Mouse (Mus musculus): ENCODE measurements around the gene Dync1i1. TPM values are rescaled to one million over a fixed set of nuclear protein-coding genes. Genes with fewer than 3 reads are reported as not detected.

Dync1i1 gene
- total and polyA plus RNA-seq, 2 experiments from 2014 or later: 0.96 to 2.2 TPM

DNA sequence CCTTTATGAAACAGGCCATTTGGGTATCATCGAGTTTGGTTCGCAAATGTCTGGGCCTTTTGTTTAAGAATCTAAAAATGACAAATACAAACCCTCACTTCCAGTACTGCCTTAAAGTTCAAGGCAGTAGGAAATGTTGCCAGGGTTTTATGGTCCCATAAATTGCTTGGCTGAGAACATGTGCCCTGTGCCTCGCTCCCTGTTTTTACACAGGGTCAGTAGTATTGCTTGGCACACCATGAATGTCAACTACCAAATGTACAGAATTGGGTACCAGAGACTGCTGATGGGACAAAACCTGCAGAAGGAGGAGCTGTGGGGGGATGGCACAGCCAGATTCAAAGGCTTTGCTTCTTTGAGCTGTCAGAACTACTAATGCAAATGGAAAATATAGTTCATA lies 100.0 kb downstream of the Dync1i1 start:
- H3K27ac ChIP-seq (ENCODE audit: low read depth): no peak overlapping the region
- ATAC-seq (ENCODE audit: insufficient read depth, low read depth) (no peak), DNase-seq (ENCODE audit: low spot score) (no peak)
- no peak overlapping the region for H3K4me2 ChIP-seq (ENCODE audit: low read depth, low read length)
- H3K4me1 ChIP-seq (ENCODE audit: control insufficient read depth, insufficient read depth): no peaks in the 10 kb centered on the region
- no peak overlapping the region for H3K9ac ChIP-seq (replicated peaks; ENCODE audit: low read depth, low read length)
- TF ChIP-seq CTCF (IDR thresholded peaks at IDR 0.05; ENCODE audit: low read depth): no peak
- no peak for TF ChIP-seq EP300 (IDR thresholded peaks at IDR 0.05; ENCODE audit: low read depth)
- H3K36me3 ChIP-seq (replicated peaks; ENCODE audit: control insufficient read depth, insufficient read depth, low read length): no peaks in the 10 kb centered on the region
- no peak overlapping the region for H3K4me3 ChIP-seq (ENCODE audit: low read depth, low read length)
- no peaks in the 10 kb centered on the region for H3K27me3 ChIP-seq (ENCODE audit: control insufficient read depth, insufficient read depth, low read length)
- H3K9me3 ChIP-seq (replicated peaks; ENCODE audit: control insufficient read depth, low read length): no peaks in the 10 kb centered on the region
- WGBS: 89% methylated on average over 3 of the region's 3 CpGs

GRCm38 (mm10) chr6:5827064-5827463 lies 101.6 kb downstream of the Dync1i1 start:
- TF ChIP-seq EP300 (IDR thresholded peaks at IDR 0.05; ENCODE audit: low read depth): no peak
- TF ChIP-seq CTCF (IDR thresholded peaks at IDR 0.05; ENCODE audit: low read depth): no peak
- DNase-seq (ENCODE audit: low spot score) (no peak), ATAC-seq (ENCODE audit: insufficient read depth, low read depth) (no peak)
- H3K4me1 ChIP-seq (ENCODE audit: control insufficient read depth, insufficient read depth): no peaks in the 10 kb centered on the region
- 53% methylated on average over 4 of the region's 4 CpGs for WGBS
- no peak overlapping the region for H3K4me3 ChIP-seq (ENCODE audit: low read depth, low read length)
- H3K4me2 ChIP-seq (ENCODE audit: low read depth, low read length): no peak overlapping the region
- H3K27ac ChIP-seq (ENCODE audit: low read depth): no peak overlapping the region
- no peak overlapping the region for H3K9ac ChIP-seq (replicated peaks; ENCODE audit: low read depth, low read length)
- no peaks in the 10 kb centered on the region for H3K27me3 ChIP-seq (ENCODE audit: control insufficient read depth, insufficient read depth, low read length)
- no peaks in the 10 kb centered on the region for H3K9me3 ChIP-seq (replicated peaks; ENCODE audit: control insufficient read depth, low read length)
- no peaks in the 10 kb centered on the region for H3K36me3 ChIP-seq (replicated peaks; ENCODE audit: control insufficient read depth, insufficient read depth, low read length)

GRCm38 (mm10) chr6:5828409-5828974 lies 103.1 kb downstream of the Dync1i1 start:
- Histone ChIP-seq H3K27me3 (ENCODE audit: control insufficient read depth, insufficient read depth, low read length) (no peaks in the 10 kb centered on the region), H3K9ac (replicated peaks; ENCODE audit: low read depth, low read length) (no peak overlapping the region), H3K4me3 (ENCODE audit: low read depth, low read length) (no peak overlapping the region), H3K27ac (ENCODE audit: low read depth) (no peak overlapping the region), H3K4me1 (ENCODE audit: control insufficient read depth, insufficient read depth) (no peaks in the 10 kb centered on the region), H3K9me3 (replicated peaks; ENCODE audit: control insufficient read depth, low read length) (no peaks in the 10 kb centered on the region), H3K36me3 (replicated peaks; ENCODE audit: control insufficient read depth, insufficient read depth, low read length) (no peaks in the 10 kb centered on the region), H3K4me2 (ENCODE audit: low read depth, low read length) (no peak overlapping the region)
- 73% methylated on average over 14 of the region's 14 CpGs for WGBS
- DNase-seq (ENCODE audit: low spot score): no peak
- no peak for ATAC-seq (ENCODE audit: insufficient read depth, low read depth)
- TF ChIP-seq EP300 (IDR thresholded peaks at IDR 0.05; ENCODE audit: low read depth): no peak

- no peak overlapping the region for H3K9ac ChIP-seq (replicated peaks; ENCODE audit: low read depth, low read length)
- no peak for ATAC-seq (ENCODE audit: insufficient read depth, low read depth)
- no peak for DNase-seq (ENCODE audit: low spot score)
- H3K27ac ChIP-seq (ENCODE audit: low read depth): no peak overlapping the region
- no peak overlapping the region for H3K4me2 ChIP-seq (ENCODE audit: low read depth, low read length)
- no peak overlapping the region for H3K4me3 ChIP-seq (ENCODE audit: low read depth, low read length)
- no peaks in the 10 kb centered on the region for H3K27me3 ChIP-seq (ENCODE audit: control insufficient read depth, insufficient read depth, low read length)
- TF ChIP-seq EP300 (IDR thresholded peaks at IDR 0.05; ENCODE audit: low read depth) (no peak), CTCF (IDR thresholded peaks at IDR 0.05; ENCODE audit: low read depth) (no peak)
- no peaks in the 10 kb centered on the region for H3K4me1 ChIP-seq (ENCODE audit: control insufficient read depth, insufficient read depth)
- no peaks in the 10 kb centered on the region for H3K36me3 ChIP-seq (replicated peaks; ENCODE audit: control insufficient read depth, insufficient read depth, low read length)
- no peaks in the 10 kb centered on the region for H3K9me3 ChIP-seq (replicated peaks; ENCODE audit: control insufficient read depth, low read length)
- 61% methylated on average over 9 of the region's 9 CpGs for WGBS
These were observed 103.7 kb downstream of the Dync1i1 start for GRCm38 (mm10) chr6:5829148-5829547.

- Histone ChIP-seq H3K4me1 (ENCODE audit: control insufficient read depth, insufficient read depth) (no peaks in the 10 kb centered on the region), H3K27ac (ENCODE audit: low read depth) (no peak overlapping the region), H3K27me3 (ENCODE audit: control insufficient read depth, insufficient read depth, low read length) (no peaks in the 10 kb centered on the region), H3K9ac (replicated peaks; ENCODE audit: low read depth, low read length) (no peak overlapping the region), H3K9me3 (replicated peaks; ENCODE audit: control insufficient read depth, low read length) (no peaks in the 10 kb centered on the region), H3K36me3 (replicated peaks; ENCODE audit: control insufficient read depth, insufficient read depth, low read length) (no peaks in the 10 kb centered on the region), H3K4me2 (ENCODE audit: low read depth, low read length) (no peak overlapping the region), H3K4me3 (ENCODE audit: low read depth, low read length) (no peak overlapping the region)
- WGBS: 73% methylated on average over 2 of the region's 2 CpGs
- DNase-seq (ENCODE audit: low spot score) (no peak), ATAC-seq (ENCODE audit: insufficient read depth, low read depth) (no peak)
- TF ChIP-seq EP300 (IDR thresholded peaks at IDR 0.05; ENCODE audit: low read depth) (no peak), CTCF (IDR thresholded peaks at IDR 0.05; ENCODE audit: low read depth) (no peak)
These were observed 105.3 kb downstream of the Dync1i1 start for GRCm38 (mm10) chr6:5830717-5831116.

- Histone ChIP-seq H3K27ac (ENCODE audit: low read depth) (no peak overlapping the region), H3K27me3 (ENCODE audit: control insufficient read depth, insufficient read depth, low read length) (no peaks in the 10 kb centered on the region), H3K4me2 (ENCODE audit: low read depth, low read length) (no peak overlapping the region), H3K9ac (replicated peaks; ENCODE audit: low read depth, low read length) (no peak overlapping the region), H3K9me3 (replicated peaks; ENCODE audit: control insufficient read depth, low read length) (no peaks in the 10 kb centered on the region), H3K4me1 (ENCODE audit: control insufficient read depth, insufficient read depth) (no peaks in the 10 kb centered on the region), H3K36me3 (replicated peaks; ENCODE audit: control insufficient read depth, insufficient read depth, low read length) (no peaks in the 10 kb centered on the region), H3K4me3 (ENCODE audit: low read depth, low read length) (no peak overlapping the region)
- 81% methylated on average over 3 of the region's 3 CpGs for WGBS
- no peak for ATAC-seq (ENCODE audit: insufficient read depth, low read depth)
- TF ChIP-seq CTCF (IDR thresholded peaks at IDR 0.05; ENCODE audit: low read depth) (no peak), EP300 (IDR thresholded peaks at IDR 0.05; ENCODE audit: low read depth) (no peak)
- DNase-seq (ENCODE audit: low spot score): no peak
These were observed 105.8 kb downstream of the Dync1i1 start for GRCm38 (mm10) chr6:5831233-5831632.

All from heart, postnatal 0 days (tissue).